Mouse (Mus musculus): ENCODE measurements around the gene Itsn1.

Itsn1 gene

DNA sequence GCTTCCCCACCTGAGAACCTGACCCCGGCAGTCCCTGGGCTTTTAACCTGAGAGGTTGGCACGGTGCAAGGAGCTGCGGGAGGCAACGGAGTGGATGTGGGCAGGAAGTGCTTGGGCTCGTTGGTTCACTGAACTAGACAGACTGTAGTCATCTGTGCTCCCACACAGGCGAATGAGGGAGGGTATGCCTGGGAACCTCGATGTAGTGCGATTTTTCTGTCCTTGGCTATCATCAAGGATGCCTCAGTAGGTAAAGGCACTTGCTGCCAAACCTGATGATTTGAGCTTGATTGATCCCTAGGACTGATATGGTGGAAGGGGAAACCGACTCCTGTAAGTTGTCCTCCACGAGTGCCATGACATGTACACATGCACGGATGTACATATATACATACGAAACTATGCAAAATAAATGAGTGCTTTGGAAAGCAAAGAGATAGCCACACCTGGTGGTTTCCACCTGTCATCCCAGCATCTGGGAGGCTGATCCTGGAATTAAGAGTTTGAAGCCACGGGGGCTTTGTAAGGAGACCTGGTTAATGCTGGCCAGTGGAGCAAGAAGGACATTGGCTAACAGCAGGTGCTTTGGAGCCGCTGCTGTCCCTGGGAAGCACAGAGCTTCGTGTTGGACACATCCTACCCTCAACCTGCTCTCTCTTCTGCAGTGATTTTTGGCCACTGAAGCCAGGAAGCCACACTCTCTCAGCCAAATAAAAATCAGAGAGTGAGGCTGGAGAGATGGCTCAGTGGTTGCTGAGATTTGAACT lies 180.7 kb downstream of the Itsn1 start:
- DNase-seq (ENCODE audit: low spot score), result no peak

DNA sequence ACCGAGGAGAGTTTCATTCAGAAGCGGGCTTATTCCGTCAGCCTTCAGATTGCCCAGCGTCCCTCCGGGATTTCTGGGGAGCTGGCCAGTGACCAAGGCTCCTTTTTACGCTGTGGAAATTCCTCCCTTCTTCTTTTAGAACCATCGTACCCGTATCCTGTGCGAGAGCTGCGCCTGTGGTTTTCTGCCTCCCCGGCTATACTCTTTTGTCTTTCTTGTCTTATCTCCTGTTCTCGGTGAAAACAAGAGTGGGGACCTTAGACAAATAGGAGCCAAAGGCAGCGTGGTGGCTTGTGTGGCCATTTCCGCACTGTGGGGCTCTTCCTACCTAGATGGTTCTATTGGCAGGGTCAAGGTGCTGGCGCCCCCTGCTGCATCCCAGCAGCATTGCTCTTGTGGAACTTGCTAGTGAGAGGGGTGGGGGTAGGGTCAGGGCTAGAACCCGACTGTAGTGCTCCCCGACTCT lies 188.6 kb downstream of the Itsn1 start:
- peak; percentile 72 for DNase-seq (ENCODE audit: low spot score)

DNA sequence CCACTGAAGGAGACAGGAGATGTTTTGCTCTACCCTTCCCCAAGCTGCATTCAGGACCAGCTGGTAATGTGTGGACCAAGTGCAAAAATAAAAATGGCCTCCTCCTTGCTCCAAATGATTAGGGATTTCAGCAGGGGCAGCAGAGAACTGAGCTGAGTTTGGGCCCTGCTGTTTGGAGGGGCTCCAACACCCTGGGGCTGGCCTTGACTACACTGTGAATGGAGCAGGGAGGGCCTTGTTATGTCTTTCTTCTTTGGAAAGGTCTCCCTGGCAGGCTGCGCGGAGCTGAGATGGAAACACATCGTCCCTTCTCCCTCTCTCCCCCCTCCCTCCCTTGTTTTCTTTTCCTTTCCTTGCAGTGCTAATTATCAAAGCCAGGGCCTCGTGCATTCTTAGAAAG lies 189.4 kb downstream of the Itsn1 start:
- no peak for DNase-seq (ENCODE audit: low spot score)

DNA sequence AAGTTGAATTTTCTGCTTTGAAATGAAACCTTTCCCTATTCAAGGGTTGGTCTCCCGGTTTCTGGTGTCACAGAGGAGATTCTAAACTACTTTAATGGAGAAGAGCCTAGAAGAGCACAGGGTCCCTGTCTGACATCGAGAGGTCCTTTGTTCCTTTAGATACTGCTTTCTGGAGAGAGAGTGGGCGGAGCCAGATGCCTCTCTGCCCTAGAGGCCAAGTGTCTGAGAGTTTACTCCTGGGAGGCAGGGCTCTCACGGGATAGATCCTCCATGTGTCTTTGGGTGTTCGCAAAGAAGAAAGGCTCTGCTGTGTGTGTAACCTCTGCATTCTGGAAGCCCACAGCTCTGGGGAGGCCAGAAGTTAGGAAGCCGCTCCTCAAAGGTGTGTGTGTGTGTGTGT lies 190.0 kb downstream of the Itsn1 start:
- no peak for DNase-seq (ENCODE audit: low spot score)

- no peak for DNase-seq (ENCODE audit: low spot score)
Measured at GRCm38 (mm10) chr16:91921340-91921739, 192.3 kb downstream of the Itsn1 start.

DNA sequence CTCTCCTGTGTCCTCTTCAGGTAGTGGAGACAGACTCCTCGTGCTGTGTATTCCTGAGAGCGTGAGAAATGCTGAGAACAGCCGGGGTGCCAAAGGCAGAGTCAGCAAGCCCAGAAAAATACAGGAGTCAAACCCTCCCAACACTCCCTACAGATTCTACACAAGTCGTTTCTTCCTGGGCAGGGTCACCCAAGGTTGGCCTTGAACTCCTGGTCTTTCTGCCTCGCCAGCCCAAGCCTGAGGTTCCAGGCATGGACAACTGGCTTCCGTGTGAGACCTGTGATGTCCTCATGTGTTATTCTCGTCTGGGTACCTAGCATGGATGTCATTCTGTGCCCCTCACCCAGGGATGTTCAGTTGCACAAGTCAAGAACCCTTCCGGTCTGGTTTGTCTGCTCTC lies 193.9 kb downstream of the Itsn1 start:
- DNase-seq (ENCODE audit: low spot score), result no peak

GRCm38 (mm10) chr16:91924426-91924825 lies 195.3 kb downstream of the Itsn1 start:
- no peak for DNase-seq (ENCODE audit: low spot score)

GRCm38 (mm10) chr16:91927911-91928630 lies 199.0 kb downstream of the Itsn1 start:
- DNase-seq (ENCODE audit: low spot score), result no peak

GRCm38 (mm10) chr16:91931078-91932013 lies 202.3 kb downstream of the Itsn1 start:
- DNase-seq (ENCODE audit: low spot score), result peak; percentile 92

- DNase-seq (ENCODE audit: low spot score), result no peak
Measured at GRCm38 (mm10) chr16:91932082-91932690, 203.1 kb downstream of the Itsn1 start.

- DNase-seq (ENCODE audit: low spot score), result no peak
Measured at GRCm38 (mm10) chr16:91932843-91933518, 203.9 kb downstream of the Itsn1 start.

GRCm38 (mm10) chr16:91935108-91935507 lies 206.0 kb downstream of the Itsn1 start:
- DNase-seq (ENCODE audit: low spot score), result no peak

- DNase-seq (ENCODE audit: low spot score), result no peak
Measured at GRCm38 (mm10) chr16:91935726-91936125, 206.6 kb downstream of the Itsn1 start.

DNA sequence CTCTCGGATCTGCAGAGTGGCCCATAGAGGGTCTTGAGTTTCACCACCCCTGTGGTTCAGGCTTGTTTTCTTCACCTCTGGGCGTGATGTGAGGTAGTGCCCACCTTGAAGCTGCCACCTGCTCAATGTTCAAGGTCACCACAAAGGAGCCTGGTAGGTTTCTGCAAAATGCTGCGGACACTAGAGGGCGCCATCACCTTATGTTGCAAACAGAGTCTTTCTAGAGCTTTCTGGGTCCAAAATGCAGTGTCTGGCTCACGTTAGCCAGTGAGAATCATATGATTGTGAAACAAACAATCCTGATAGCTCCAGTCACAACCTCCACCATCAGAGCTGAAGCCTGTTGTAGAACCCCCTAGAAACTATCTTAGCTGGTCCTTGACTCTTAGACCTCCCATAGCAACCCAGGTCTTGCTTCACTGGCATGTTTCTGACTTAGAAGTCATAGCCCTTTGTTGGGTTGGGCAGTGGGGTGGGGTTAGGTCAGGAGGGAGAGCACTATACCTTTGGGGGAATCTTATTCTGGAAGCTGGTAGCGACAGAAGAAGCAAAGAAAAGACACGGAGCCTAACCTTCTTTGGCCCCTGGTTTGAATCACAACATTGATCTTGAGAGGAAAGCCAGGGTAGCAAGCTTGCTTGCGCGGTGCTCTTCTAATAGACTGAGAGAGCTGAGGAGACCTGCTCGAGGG lies 207.4 kb downstream of the Itsn1 start:
- peak; percentile 75 for DNase-seq (ENCODE audit: low spot score)

DNA sequence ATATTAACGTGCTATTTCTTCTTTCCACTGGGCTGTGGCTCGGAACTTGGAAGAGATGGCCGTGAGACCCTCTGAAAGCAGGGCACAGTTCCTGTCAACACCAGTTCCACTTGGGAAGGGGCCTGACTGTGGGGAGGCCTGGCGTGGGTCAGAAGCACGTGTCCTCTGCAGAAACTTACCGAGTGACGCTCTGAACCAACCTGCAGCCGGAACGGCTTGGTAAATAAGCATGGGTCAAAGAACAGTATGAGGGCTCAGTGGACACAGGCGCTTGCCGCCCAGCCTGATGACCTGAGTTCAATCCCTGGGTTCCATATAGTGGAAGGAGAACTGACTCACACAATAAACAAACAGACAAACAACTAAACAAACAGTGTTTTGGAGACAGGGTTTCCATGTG lies 208.2 kb downstream of the Itsn1 start:
- DNase-seq (ENCODE audit: low spot score), result no peak

GRCm38 (mm10) chr16:91938141-91938540 lies 209.1 kb downstream of the Itsn1 start:
- no peak for DNase-seq (ENCODE audit: low spot score)

- no peak for DNase-seq (ENCODE audit: low spot score)
Measured at GRCm38 (mm10) chr16:91940726-91941125, 211.6 kb downstream of the Itsn1 start.

GRCm38 (mm10) chr16:91942201-91942600 lies 213.1 kb downstream of the Itsn1 start:
- DNase-seq (ENCODE audit: low spot score), result no peak

DNA sequence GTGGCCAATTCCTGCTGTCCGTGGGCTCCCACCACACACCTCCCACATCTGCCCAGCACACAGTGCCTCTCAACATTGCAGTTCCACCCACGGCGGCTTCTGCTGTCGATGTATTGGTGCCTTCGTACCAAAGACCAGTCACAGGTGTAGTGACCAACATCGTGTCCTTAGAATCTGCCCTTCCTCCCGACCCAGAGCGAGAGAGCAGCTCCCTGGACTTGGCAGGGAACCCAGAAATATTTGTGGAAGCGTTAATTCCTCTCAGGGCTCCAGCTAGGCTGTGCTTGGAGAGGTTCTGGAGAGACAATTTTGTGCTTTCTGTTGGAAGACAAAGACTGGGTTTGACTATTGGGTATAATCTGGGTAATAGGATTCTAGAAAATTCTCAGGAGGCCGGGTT lies 217.2 kb downstream of the Itsn1 start:
- DNase-seq (ENCODE audit: low spot score), result no peak

- no peak for DNase-seq (ENCODE audit: low spot score)
Measured at GRCm38 (mm10) chr16:91947093-91947492, 218.0 kb downstream of the Itsn1 start.

DNA sequence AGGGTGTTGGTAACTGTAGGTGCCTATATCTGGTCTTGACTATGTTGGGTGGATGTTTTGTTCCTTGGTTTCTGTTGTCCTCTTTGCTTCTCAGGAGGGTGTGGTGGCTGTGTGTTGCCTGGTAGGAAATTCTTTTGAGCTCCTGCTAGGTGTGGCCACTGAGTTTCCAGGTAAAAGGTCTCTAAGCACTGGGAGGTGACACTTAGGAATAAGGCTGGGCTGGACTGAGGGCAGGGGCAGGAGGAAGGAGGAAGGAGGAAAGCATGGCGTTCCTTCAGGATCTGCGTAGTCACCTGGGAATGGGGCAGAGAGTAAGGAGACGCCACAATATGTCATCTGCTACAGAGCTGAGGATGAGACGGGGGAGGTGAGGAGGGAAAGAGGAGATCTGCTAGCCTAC lies 224.9 kb downstream of the Itsn1 start:
- no peak for DNase-seq (ENCODE audit: low spot score)

All from left cerebral cortex, adult 11 months (tissue).